In genomic region chr7:71837845-71838244, GRCm38 (mm10) we compare ENCODE assay signal across 25 mouse cellular contexts.
DNase-seq lines count a peak whose midpoint lies in the region; ATAC-seq and TF ChIP-seq lines count a peak whose summit lies in the region.
"Had no signal": no experiment of that assay in that cellular context is flagged by ENCODE, and none has a peak within 500 bp of the region (broad histone marks: within the 10 kb centered on the region; RNA-seq: fewer than 3 reads in every experiment).

No protein-coding gene starts in this region.

- no peak overlapping the region for H3K9ac ChIP-seq in heart, embryonic 16.5 days (ENCODE audit: low read length)
- no peak overlapping the region for H3K9ac ChIP-seq in heart, embryonic 11.5 days (ENCODE audit: low read depth, low read length)
- H3K9ac ChIP-seq in kidney, postnatal 0 days (ENCODE audit: low read depth, low read length) = no peak overlapping the region
- H3K9ac ChIP-seq in liver, embryonic 11.5 days (ENCODE audit: low read depth, low read length) = no peak overlapping the region
- H3K9ac ChIP-seq: embryonic facial prominence, embryonic 15.5 days; hindbrain, embryonic 15.5 days; intestine, embryonic 15.5 days; kidney, embryonic 15.5 days; midbrain, embryonic 15.5 days; neural tube, embryonic 12.5 days; stomach, embryonic 15.5 days had no signal

- H3K4me2 ChIP-seq in heart, embryonic 16.5 days (ENCODE audit: low read depth, low read length) = no peak overlapping the region
- no peak overlapping the region for H3K4me2 ChIP-seq in heart, embryonic 11.5 days
- no peak overlapping the region for H3K4me2 ChIP-seq in kidney, postnatal 0 days (ENCODE audit: low read length)
- H3K4me2 ChIP-seq in liver, embryonic 11.5 days = no peak overlapping the region
- H3K4me2 ChIP-seq: embryonic facial prominence, embryonic 15.5 days; hindbrain, embryonic 15.5 days; intestine, embryonic 15.5 days; kidney, embryonic 15.5 days; midbrain, embryonic 15.5 days; neural tube, embryonic 12.5 days; stomach, embryonic 15.5 days had no signal

- H3K4me3 ChIP-seq in heart, embryonic 16.5 days (ENCODE audit: low read length) = no peak overlapping the region
- no peak overlapping the region for H3K4me3 ChIP-seq in heart, embryonic 11.5 days (ENCODE audit: low read depth, low read length)
- H3K4me3 ChIP-seq in kidney, postnatal 0 days (replicated peaks; ENCODE audit: low read depth, low read length) = no peak overlapping the region
- no peak overlapping the region for H3K4me3 ChIP-seq in limb, embryonic 10.5 days
- H3K4me3 ChIP-seq in liver, embryonic 11.5 days (ENCODE audit: low read depth, low read length) = no peak overlapping the region
- H3K4me3 ChIP-seq: embryonic facial prominence, embryonic 15.5 days; hindbrain, embryonic 15.5 days; intestine, embryonic 15.5 days; kidney, embryonic 15.5 days; left cerebral cortex, adult 2 months; midbrain, embryonic 15.5 days; neural tube, embryonic 12.5 days; stomach, embryonic 15.5 days had no signal

- H3K4me1 ChIP-seq in heart, embryonic 16.5 days (ENCODE audit: control insufficient read depth, insufficient read depth, low read length) = no peaks in the 10 kb centered on the region
- no peaks in the 10 kb centered on the region for H3K4me1 ChIP-seq in heart, embryonic 11.5 days (ENCODE audit: control insufficient read depth, insufficient read depth, low read length)
- H3K4me1 ChIP-seq in kidney, postnatal 0 days (replicated peaks; ENCODE audit: insufficient read depth, low read length) = no peaks in the 10 kb centered on the region
- peaks cover 12% of the 10 kb centered on the region for H3K4me1 ChIP-seq in limb, embryonic 10.5 days
- H3K4me1 ChIP-seq in liver, embryonic 11.5 days (replicated peaks; ENCODE audit: control insufficient read depth, insufficient read depth, low read length) = no peaks in the 10 kb centered on the region
- H3K4me1 ChIP-seq: embryonic facial prominence, embryonic 15.5 days; hindbrain, embryonic 15.5 days; intestine, embryonic 15.5 days; midbrain, embryonic 15.5 days; stomach, embryonic 15.5 days had no signal

- H3K27ac ChIP-seq in heart, embryonic 16.5 days (ENCODE audit: low read length) = no peak overlapping the region
- no peak overlapping the region for H3K27ac ChIP-seq in heart, embryonic 11.5 days (ENCODE audit: low read depth, low read length)
- H3K27ac ChIP-seq in kidney, postnatal 0 days = no peak overlapping the region
- H3K27ac ChIP-seq in limb, embryonic 10.5 days = 0 out of 2 replicates have a peak overlapping the region, but pooled peaks have one; percentile 3
- no peak overlapping the region for H3K27ac ChIP-seq in liver, embryonic 11.5 days (ENCODE audit: low read depth, low read length)
- H3K27ac ChIP-seq: embryonic facial prominence, embryonic 15.5 days; hindbrain, embryonic 15.5 days; intestine, embryonic 15.5 days; kidney, embryonic 15.5 days; left cerebral cortex, adult 2 months; midbrain, embryonic 15.5 days; neural tube, embryonic 12.5 days; stomach, embryonic 15.5 days had no signal

- TF ChIP-seq CTCF in kidney, postnatal 0 days (IDR thresholded peaks at IDR 0.05; ENCODE audit: low read depth) = no peak

- H3K36me3 ChIP-seq in heart, embryonic 16.5 days (ENCODE audit: control insufficient read depth, insufficient read depth) = no peaks in the 10 kb centered on the region
- H3K36me3 ChIP-seq in heart, embryonic 11.5 days (ENCODE audit: control insufficient read depth, insufficient read depth, low read length) = no peaks in the 10 kb centered on the region
- H3K36me3 ChIP-seq in kidney, postnatal 0 days (ENCODE audit: insufficient read depth, low read length) = no peaks in the 10 kb centered on the region
- no peaks in the 10 kb centered on the region for H3K36me3 ChIP-seq in limb, embryonic 10.5 days
- no peaks in the 10 kb centered on the region for H3K36me3 ChIP-seq in liver, embryonic 11.5 days (ENCODE audit: control insufficient read depth, insufficient read depth, low read length)
- H3K36me3 ChIP-seq: embryonic facial prominence, embryonic 15.5 days; G1E; hindbrain, embryonic 15.5 days; intestine, embryonic 15.5 days; kidney, embryonic 15.5 days; midbrain, embryonic 15.5 days; neural tube, embryonic 12.5 days; stomach, embryonic 15.5 days had no signal

- no peaks in the 10 kb centered on the region for H3K27me3 ChIP-seq in heart, embryonic 16.5 days (ENCODE audit: control insufficient read depth, insufficient read depth, low read length)
- H3K27me3 ChIP-seq in heart, embryonic 11.5 days (ENCODE audit: control insufficient read depth, insufficient read depth, low read length) = no peaks in the 10 kb centered on the region
- no peaks in the 10 kb centered on the region for H3K27me3 ChIP-seq in kidney, postnatal 0 days (ENCODE audit: insufficient read depth, low read length)
- no peaks in the 10 kb centered on the region for H3K27me3 ChIP-seq in limb, embryonic 10.5 days (ENCODE audit: low read depth, poor library complexity, severe bottlenecking)
- no peaks in the 10 kb centered on the region for H3K27me3 ChIP-seq in liver, embryonic 11.5 days (replicated peaks; ENCODE audit: control insufficient read depth, insufficient read depth, low read length)
- H3K27me3 ChIP-seq: embryonic facial prominence, embryonic 15.5 days; hindbrain, embryonic 15.5 days; intestine, embryonic 15.5 days; kidney, embryonic 15.5 days; midbrain, embryonic 15.5 days; neural tube, embryonic 12.5 days; stomach, embryonic 15.5 days had no signal

- 60% methylated on average over 6 of the region's 6 CpGs for WGBS in heart, embryonic 16.5 days
- WGBS in heart, embryonic 11.5 days (ENCODE audit: insufficient replicate concordance) = 76% methylated on average over 6 of the region's 6 CpGs
- 56% methylated on average over 6 of the region's 6 CpGs for WGBS in kidney, postnatal 0 days
- WGBS in limb, embryonic 10.5 days = 74% methylated on average over 6 of the region's 6 CpGs
- 78% methylated on average over 6 of the region's 6 CpGs for WGBS in liver, embryonic 11.5 days

- DNase-seq in kidney, postnatal 0 days (ENCODE audit: low spot score) = peak; percentile 42
- no peak for DNase-seq in kidney, adult 11 months
- peak; percentile 79 for DNase-seq in Muller cell, postnatal 12 days (ENCODE audit: inconsistent ontology term)
- no peak for DNase-seq in limb, embryonic 10.5 days (ENCODE audit: low spot score)
- no peak for DNase-seq in liver, embryonic 11.5 days (ENCODE audit: low spot score)
- no peak for DNase-seq in spleen, adult 18-20 months
- DNase-seq: adrenal gland, postnatal 10 days; cerebellum, adult 2 months; cerebellum, postnatal 25 days; liver; right cerebral cortex, postnatal 4 days; thymus, adult 18-20 months; thymus, postnatal 36 days had no signal

- no peaks in the 10 kb centered on the region for H3K9me3 ChIP-seq in heart, embryonic 16.5 days (replicated peaks; ENCODE audit: control insufficient read depth, low read length)
- no peaks in the 10 kb centered on the region for H3K9me3 ChIP-seq in heart, embryonic 11.5 days (replicated peaks; ENCODE audit: control insufficient read depth, low read length)
- no peaks in the 10 kb centered on the region for H3K9me3 ChIP-seq in kidney, postnatal 0 days (replicated peaks; ENCODE audit: low read length)
- no peaks in the 10 kb centered on the region for H3K9me3 ChIP-seq in limb, embryonic 10.5 days (replicated peaks)
- H3K9me3 ChIP-seq in liver, embryonic 11.5 days (ENCODE audit: control insufficient read depth, low read length) = no peaks in the 10 kb centered on the region
- H3K9me3 ChIP-seq: embryonic facial prominence, embryonic 15.5 days; hindbrain, embryonic 15.5 days; intestine, embryonic 15.5 days; kidney, embryonic 15.5 days; midbrain, embryonic 15.5 days; neural tube, embryonic 12.5 days; stomach, embryonic 15.5 days had no signal

- 0 out of 2 replicates have a peak, but pooled peaks have one; percentile 14 for ATAC-seq in heart, embryonic 16.5 days (replicated peaks; ENCODE audit: extremely low read depth, insufficient read depth, low FRiP score)
- ATAC-seq in heart, embryonic 11.5 days (replicated peaks; ENCODE audit: insufficient number of reproducible peaks, low FRiP score, low TSS enrichment) = no peak
- no peak for ATAC-seq in kidney, postnatal 0 days (replicated peaks; ENCODE audit: low FRiP score, low read depth)
- ATAC-seq in liver, embryonic 11.5 days (replicated peaks; ENCODE audit: low FRiP score) = no peak
- ATAC-seq: forebrain, embryonic 14.5 days; intestine, embryonic 15.5 days; midbrain, embryonic 15.5 days had no signal

Comparison
In these comparisons a context has a peak if more than half of its experiments do, and no peak if none do; other contexts are left out.
1. DNase-seq: peak in kidney, postnatal 0 days (single experiment) and Muller cell, postnatal 12 days (single experiment); none in kidney, adult 11 months (single experiment), limb, embryonic 10.5 days (single experiment), liver, embryonic 11.5 days (single experiment) and spleen, adult 18-20 months (0 of 2).